Mouse (Mus musculus): ENCODE results near the gene Lipa. TPM values are rescaled to one million over a fixed set of nuclear protein-coding genes. Genes with fewer than 3 reads are reported as not detected.

Lipa gene
- polyA plus RNA-seq, 1 experiment from 2014 or later: 24.9 TPM

GRCm38 (mm10) chr19:34517812-34518594, 9.3 kb downstream of the Lipa start:
- ATAC-seq: no peak
- Histone ChIP-seq H3K36me3 (ENCODE audit: control insufficient read depth, insufficient read depth, low read length) (no peaks in the 10 kb centered on the region; the same call in 1 of the 2 replicates), H3K27ac (ENCODE audit: low read length) (no peak overlapping the region), H3K4me2 (ENCODE audit: low read length) (no peak overlapping the region), H3K27me3 (ENCODE audit: control insufficient read depth, insufficient read depth, low read depth, low read length) (no peaks in the 10 kb centered on the region), H3K9me3 (replicated peaks; ENCODE audit: control insufficient read depth, low read length, poor library complexity, severe bottlenecking) (no peaks in the 10 kb centered on the region), H3K9ac (ENCODE audit: low read depth, low read length) (no peak overlapping the region), H3K4me3 (ENCODE audit: low read depth, low read length) (no peak overlapping the region), H3K4me1 (ENCODE audit: control insufficient read depth, insufficient read depth, low read length) (no peaks in the 10 kb centered on the region)
- 90% methylated on average over 13 of the region's 13 CpGs for WGBS

GRCm38 (mm10) chr19:34517197-34517596, 10.1 kb downstream of the Lipa start:
- no peaks in the 10 kb centered on the region; the same call in 1 of the 2 replicates for H3K36me3 ChIP-seq (ENCODE audit: control insufficient read depth, insufficient read depth, low read length)
- no peaks in the 10 kb centered on the region for H3K9me3 ChIP-seq (replicated peaks; ENCODE audit: control insufficient read depth, low read length, poor library complexity, severe bottlenecking)
- no peak overlapping the region for H3K27ac ChIP-seq (ENCODE audit: low read length)
- WGBS: 95% methylated on average over 3 of the region's 3 CpGs
- no peak overlapping the region for H3K4me2 ChIP-seq (ENCODE audit: low read length)
- no peaks in the 10 kb centered on the region for H3K4me1 ChIP-seq (ENCODE audit: control insufficient read depth, insufficient read depth, low read length)
- no peak for ATAC-seq
- H3K4me3 ChIP-seq (ENCODE audit: low read depth, low read length): no peak overlapping the region
- no peaks in the 10 kb centered on the region for H3K27me3 ChIP-seq (ENCODE audit: control insufficient read depth, insufficient read depth, low read depth, low read length)
- no peak overlapping the region for H3K9ac ChIP-seq (ENCODE audit: low read depth, low read length)

- Histone ChIP-seq H3K27me3 (ENCODE audit: control insufficient read depth, insufficient read depth, low read depth, low read length) (no peaks in the 10 kb centered on the region), H3K4me3 (ENCODE audit: low read depth, low read length) (no peak overlapping the region), H3K27ac (ENCODE audit: low read length) (no peak overlapping the region), H3K36me3 (ENCODE audit: control insufficient read depth, insufficient read depth, low read length) (no peaks in the 10 kb centered on the region; the same call in 1 of the 2 replicates), H3K4me1 (ENCODE audit: control insufficient read depth, insufficient read depth, low read length) (no peaks in the 10 kb centered on the region), H3K9me3 (replicated peaks; ENCODE audit: control insufficient read depth, low read length, poor library complexity, severe bottlenecking) (no peaks in the 10 kb centered on the region), H3K4me2 (ENCODE audit: low read length) (no peak overlapping the region), H3K9ac (ENCODE audit: low read depth, low read length) (no peak overlapping the region)
- ATAC-seq: no peak
- 90% methylated on average over 2 of the region's 2 CpGs for WGBS
Observed at GRCm38 (mm10) chr19:34516346-34516745, 10.9 kb downstream of the Lipa start.

DNA sequence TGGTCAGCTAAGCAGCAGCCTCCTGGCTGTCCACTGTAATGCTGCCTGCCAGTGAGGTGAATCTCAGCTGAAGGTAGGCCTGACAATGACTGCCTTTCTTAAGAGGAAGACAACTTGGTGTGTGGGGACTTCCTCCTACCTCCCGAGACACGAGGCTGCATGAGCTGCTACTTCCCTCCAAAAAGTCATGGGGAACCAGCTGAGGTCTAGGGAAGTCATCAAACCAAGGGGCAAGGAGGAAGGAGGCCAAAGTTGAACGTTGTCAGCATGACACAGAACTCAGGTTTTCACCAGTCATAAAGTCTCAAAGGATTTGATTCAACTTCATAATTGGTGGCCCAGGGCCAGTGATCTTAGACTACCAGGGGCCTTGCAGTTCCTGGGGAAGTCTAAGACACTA, 11.6 kb downstream of the Lipa start:
- ATAC-seq: no peak
- no peaks in the 10 kb centered on the region; the same call in 1 of the 2 replicates for H3K36me3 ChIP-seq (ENCODE audit: control insufficient read depth, insufficient read depth, low read length)

GRCm38 (mm10) chr19:34511528-34511927, 15.7 kb downstream of the Lipa start:
- WGBS: 82% methylated on average over 8 of the region's 8 CpGs
- no peak overlapping the region for H3K9ac ChIP-seq (ENCODE audit: low read depth, low read length)
- H3K27me3 ChIP-seq (ENCODE audit: control insufficient read depth, insufficient read depth, low read depth, low read length): no peaks in the 10 kb centered on the region
- H3K4me1 ChIP-seq (ENCODE audit: control insufficient read depth, insufficient read depth, low read length): no peaks in the 10 kb centered on the region
- no peak overlapping the region for H3K4me2 ChIP-seq (ENCODE audit: low read length)
- H3K4me3 ChIP-seq (ENCODE audit: low read depth, low read length): no peak overlapping the region
- H3K9me3 ChIP-seq (replicated peaks; ENCODE audit: control insufficient read depth, low read length, poor library complexity, severe bottlenecking): no peaks in the 10 kb centered on the region
- ATAC-seq: no peak
- H3K27ac ChIP-seq (ENCODE audit: low read length): no peak overlapping the region
- 0 out of 2 replicates have a peak, but pooled peaks cover 6% of the 10 kb centered on the region for H3K36me3 ChIP-seq (ENCODE audit: control insufficient read depth, insufficient read depth, low read length)

More for the DNA sequence above, 11.6 kb downstream of the Lipa start:
- H3K9ac ChIP-seq (ENCODE audit: low read depth, low read length): no peak overlapping the region
- H3K4me1 ChIP-seq (ENCODE audit: control insufficient read depth, insufficient read depth, low read length): no peaks in the 10 kb centered on the region
- H3K9me3 ChIP-seq (replicated peaks; ENCODE audit: control insufficient read depth, low read length, poor library complexity, severe bottlenecking): no peaks in the 10 kb centered on the region
- no peak overlapping the region for H3K27ac ChIP-seq (ENCODE audit: low read length)
- no peak overlapping the region for H3K4me3 ChIP-seq (ENCODE audit: low read depth, low read length)
- H3K4me2 ChIP-seq (ENCODE audit: low read length): no peak overlapping the region
- WGBS: 85% methylated on average over 3 of the region's 3 CpGs
- H3K27me3 ChIP-seq (ENCODE audit: control insufficient read depth, insufficient read depth, low read depth, low read length): no peaks in the 10 kb centered on the region

DNA sequence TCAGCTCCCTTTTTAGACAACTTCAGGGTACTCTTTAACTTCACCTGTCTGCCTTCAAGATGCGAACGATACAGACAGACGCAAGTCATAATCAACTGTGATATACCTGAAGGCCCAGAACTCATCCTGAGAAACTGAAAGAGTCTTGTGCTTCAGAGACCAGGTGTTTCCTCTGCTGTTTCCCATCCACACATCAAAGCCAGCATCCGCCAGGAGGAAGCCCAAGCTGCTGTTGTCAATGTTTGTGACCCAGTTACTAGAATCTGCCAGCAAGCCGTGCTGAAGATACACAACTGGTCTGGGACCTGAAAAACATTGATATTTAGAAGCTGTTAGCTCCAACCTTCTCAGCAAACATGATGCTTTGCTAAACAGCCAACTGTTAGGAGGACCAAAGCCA, 16.6 kb downstream of the Lipa start:
- Histone ChIP-seq H3K9ac (ENCODE audit: low read depth, low read length) (no peak overlapping the region), H3K4me2 (ENCODE audit: low read length) (no peak overlapping the region), H3K4me3 (ENCODE audit: low read depth, low read length) (no peak overlapping the region), H3K36me3 (ENCODE audit: control insufficient read depth, insufficient read depth, low read length) (0 out of 2 replicates have a peak, but pooled peaks cover 9% of the 10 kb centered on the region), H3K27me3 (ENCODE audit: control insufficient read depth, insufficient read depth, low read depth, low read length) (no peaks in the 10 kb centered on the region), H3K4me1 (ENCODE audit: control insufficient read depth, insufficient read depth, low read length) (no peaks in the 10 kb centered on the region), H3K9me3 (replicated peaks; ENCODE audit: control insufficient read depth, low read length, poor library complexity, severe bottlenecking) (no peaks in the 10 kb centered on the region), H3K27ac (ENCODE audit: low read length) (no peak overlapping the region)
- ATAC-seq: no peak
- WGBS: 96% methylated on average over 5 of the region's 5 CpGs

DNA sequence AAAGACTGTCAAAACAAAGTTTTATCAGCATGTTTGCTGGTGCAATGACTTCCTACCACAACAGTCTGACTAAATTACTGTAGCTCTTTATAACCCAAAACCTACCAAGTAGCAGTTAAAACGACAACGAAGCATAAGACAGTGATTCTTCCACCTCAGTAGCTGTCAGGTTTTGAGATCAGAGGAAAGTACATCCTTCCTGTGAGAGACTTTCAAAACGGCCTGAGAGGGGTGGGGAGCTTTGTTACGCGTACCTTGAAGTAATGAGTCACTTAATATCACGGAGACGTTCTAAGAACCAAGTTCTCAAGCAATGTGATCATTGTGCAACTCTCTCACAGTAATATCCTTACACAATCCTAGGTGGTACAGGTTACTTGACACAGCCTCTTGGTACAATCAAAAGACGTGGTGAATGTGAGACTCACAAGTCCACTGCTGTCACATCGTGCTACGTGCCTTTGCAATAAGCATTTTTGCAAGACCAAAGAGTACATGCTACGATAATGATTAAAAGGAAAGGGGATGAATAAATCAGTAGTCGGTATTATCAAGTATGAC, 22.0 kb downstream of the Lipa start:
- Histone ChIP-seq H3K9ac (ENCODE audit: low read depth, low read length) (no peak overlapping the region), H3K9me3 (replicated peaks; ENCODE audit: control insufficient read depth, low read length, poor library complexity, severe bottlenecking) (no peaks in the 10 kb centered on the region), H3K27ac (ENCODE audit: low read length) (no peak overlapping the region), H3K4me2 (ENCODE audit: low read length) (no peak overlapping the region), H3K4me3 (ENCODE audit: low read depth, low read length) (no peak overlapping the region), H3K36me3 (ENCODE audit: control insufficient read depth, insufficient read depth, low read length) (peaks cover 11% of the 10 kb centered on the region; the same call in 1 of the 2 replicates), H3K27me3 (ENCODE audit: control insufficient read depth, insufficient read depth, low read depth, low read length) (no peaks in the 10 kb centered on the region), H3K4me1 (ENCODE audit: control insufficient read depth, insufficient read depth, low read length) (no peaks in the 10 kb centered on the region)
- WGBS: 90% methylated on average over 12 of the region's 12 CpGs
- no peak for ATAC-seq

DNA sequence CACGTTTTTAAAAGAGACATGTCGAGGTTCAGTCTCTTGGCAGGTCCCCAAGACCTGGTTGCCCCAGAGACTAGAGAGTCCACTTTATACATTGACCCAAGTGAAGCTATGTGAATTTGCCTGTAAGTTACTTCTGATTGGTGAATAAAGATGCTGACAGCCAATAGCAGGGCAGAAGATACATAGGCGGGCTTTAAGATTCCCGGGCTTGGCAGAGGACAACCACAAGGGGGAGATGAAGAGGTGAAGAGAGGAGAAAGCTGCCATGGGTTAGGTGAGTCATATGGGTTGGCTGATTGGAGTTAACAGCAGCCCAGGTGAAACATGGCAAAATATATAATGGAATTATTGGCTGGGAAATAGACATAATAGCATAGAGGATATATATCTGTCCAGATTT, 26.5 kb downstream of the Lipa start:
- no peaks in the 10 kb centered on the region for H3K4me1 ChIP-seq (ENCODE audit: control insufficient read depth, insufficient read depth, low read length)
- no peaks in the 10 kb centered on the region for H3K27me3 ChIP-seq (ENCODE audit: control insufficient read depth, insufficient read depth, low read depth, low read length)
- H3K9ac ChIP-seq (ENCODE audit: low read depth, low read length): no peak overlapping the region
- H3K27ac ChIP-seq (ENCODE audit: low read length): no peak overlapping the region
- 51% methylated on average over 4 of the region's 4 CpGs for WGBS
- no peaks in the 10 kb centered on the region for H3K9me3 ChIP-seq (replicated peaks; ENCODE audit: control insufficient read depth, low read length, poor library complexity, severe bottlenecking)
- ATAC-seq: no peak
- H3K4me3 ChIP-seq (ENCODE audit: low read depth, low read length): no peak overlapping the region
- H3K4me2 ChIP-seq (ENCODE audit: low read length): no peak overlapping the region
- peaks cover 2% of the 10 kb centered on the region; the same call in 1 of the 2 replicates for H3K36me3 ChIP-seq (ENCODE audit: control insufficient read depth, insufficient read depth, low read length)

GRCm38 (mm10) chr19:34496353-34496752, 30.9 kb downstream of the Lipa start:
- H3K36me3 ChIP-seq (ENCODE audit: control insufficient read depth, insufficient read depth, low read length): peaks cover 2% of the 10 kb centered on the region; the same call in 1 of the 2 replicates
- H3K9ac ChIP-seq (ENCODE audit: low read depth, low read length): no peak overlapping the region
- H3K4me3 ChIP-seq (ENCODE audit: low read depth, low read length): no peak overlapping the region
- WGBS: 70% methylated on average over 1 of the region's 1 CpGs
- no peaks in the 10 kb centered on the region for H3K27me3 ChIP-seq (ENCODE audit: control insufficient read depth, insufficient read depth, low read depth, low read length)
- H3K9me3 ChIP-seq (replicated peaks; ENCODE audit: control insufficient read depth, low read length, poor library complexity, severe bottlenecking): no peaks in the 10 kb centered on the region
- no peak overlapping the region for H3K4me2 ChIP-seq (ENCODE audit: low read length)
- no peaks in the 10 kb centered on the region for H3K4me1 ChIP-seq (ENCODE audit: control insufficient read depth, insufficient read depth, low read length)
- no peak for ATAC-seq
- no peak overlapping the region for H3K27ac ChIP-seq (ENCODE audit: low read length)

All from midbrain, embryonic 16.5 days (tissue).